Mouse (Mus musculus) CD4-positive, CD25-positive, alpha-beta regulatory T cell, adult 4 months (primary cell): ENCODE measurements around the gene B4galt2. TPM values are rescaled to one million over a fixed set of nuclear protein-coding genes. Genes with fewer than 3 reads are reported as not detected.

Experiments used
- ATAC-seq: one replicate; pipeline ENCODE4 v1.8.0; 2017
- polyA plus RNA-seq, 2 experiments: library from polyadenylated mRNA; unstranded; fragments of 100-300 nt; shearing (Covaris generic); gene quantifications; one replicate each; pipeline ENCODE4 v1.2.1; 2017

The B4galt2 gene
- polyA plus RNA-seq, 2 experiments from 2014 or later = not detected

GRCm38 (mm10) chr4:117834457-117834844 lies 48.8 kb downstream of the B4galt2 start, which contains the start of gene Slc6a9:
Gene Slc6a9, plus strand, starts transcription at chr4:117834506.
- no peak for ATAC-seq

- no peak for ATAC-seq
Measured at GRCm38 (mm10) chr4:117831920-117832691, 51.2 kb downstream of the B4galt2 start.

- ATAC-seq = no peak
Measured at GRCm38 (mm10) chr4:117831499-117831898, 51.8 kb downstream of the B4galt2 start.

GRCm38 (mm10) chr4:117830801-117831200 lies 52.5 kb downstream of the B4galt2 start:
- no peak for ATAC-seq

DNA sequence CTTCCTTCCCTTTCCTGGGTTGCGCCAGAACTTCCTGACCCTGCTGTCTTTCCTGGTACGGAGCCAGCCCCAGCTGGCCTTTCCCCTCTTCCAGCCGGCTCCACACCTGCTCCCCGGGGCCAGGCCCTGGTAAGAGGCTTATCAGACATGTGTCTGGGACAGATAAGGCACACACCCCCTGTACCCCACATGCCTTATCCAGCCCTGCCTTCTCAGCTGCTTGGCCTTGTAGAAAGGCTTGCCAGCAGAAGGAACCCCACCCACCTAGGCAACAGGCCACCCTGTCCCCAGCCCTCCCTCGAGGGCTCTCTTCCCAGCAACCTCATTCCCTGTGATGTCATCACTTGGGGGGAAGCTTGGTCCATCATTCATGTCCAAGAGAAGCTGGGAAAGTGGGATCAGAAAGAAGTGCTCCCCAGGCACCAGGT lies 53.1 kb downstream of the B4galt2 start:
- no peak for ATAC-seq

- no peak for ATAC-seq
Measured at GRCm38 (mm10) chr4:117829260-117830123, 53.8 kb downstream of the B4galt2 start.

DNA sequence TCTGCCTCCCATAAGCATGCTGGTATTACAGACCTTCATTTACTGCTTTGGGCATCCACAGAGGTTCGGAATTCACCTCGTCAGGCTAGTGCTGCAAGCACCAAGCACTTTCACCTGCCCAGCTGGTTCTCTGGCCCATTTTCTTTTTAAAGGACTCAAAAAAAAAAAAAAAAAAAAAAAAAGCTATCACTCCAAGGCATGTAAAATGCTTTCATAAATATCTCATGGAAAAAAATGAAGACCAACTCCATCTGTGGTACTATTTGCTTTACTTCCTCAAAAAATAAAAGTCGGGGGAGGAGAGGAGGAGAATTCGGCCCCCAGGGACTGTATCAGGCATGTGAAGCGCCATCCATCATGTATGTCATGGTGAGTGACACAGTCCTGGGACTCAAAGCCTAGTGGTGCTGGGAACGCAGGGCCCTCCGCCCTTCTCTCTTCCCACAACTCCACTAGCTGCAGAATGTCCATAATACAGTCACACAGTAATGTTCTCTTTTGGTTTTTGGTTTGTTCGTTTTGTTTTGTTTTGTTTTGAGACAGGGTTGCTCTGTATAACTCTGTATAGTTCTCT lies 54.6 kb downstream of the B4galt2 start:
- ATAC-seq = no peak

Other genes starting within 250 kb of the B4galt2 start
- 10 to 100 TPM; 25.0 to 31.5 TPM for gene Dmap1, start 201.2 kb downstream of the B4galt2 start, polyA plus RNA-seq
- not detected for gene Gm12845, start 159.1 kb downstream of the B4galt2 start, polyA plus RNA-seq
- not detected for gene Klf17, start 117.8 kb downstream of the B4galt2 start, polyA plus RNA-seq
- gene Slc6a9, start 49.0 kb downstream of the B4galt2 start, polyA plus RNA-seq = 1 to 10 TPM in 1 of 2 experiments, not detected in 1; 1.0 TPM
- gene Ccdc24, start 10.9 kb downstream of the B4galt2 start, polyA plus RNA-seq = not detected
- gene Atp6v0b, start 3.8 kb upstream of the B4galt2 start, polyA plus RNA-seq = 10 to 100 TPM; 91.3 to 92.4 TPM
- gene Dph2, start 8.5 kb upstream of the B4galt2 start, polyA plus RNA-seq = 10 to 100 TPM; 33.3 to 40.3 TPM
- 10 to 100 TPM; 15.7 to 21.2 TPM for gene Ipo13, start 31.5 kb upstream of the B4galt2 start, polyA plus RNA-seq
- gene Artn, start 46.3 kb upstream of the B4galt2 start, polyA plus RNA-seq = not detected